Mouse (Mus musculus) brain, embryonic 14.5 days (tissue): ENCODE measurements around the gene Glce. TPM values are rescaled to one million over a fixed set of nuclear protein-coding genes. Genes with fewer than 3 reads are reported as not detected.

Source experiments
- DNase-seq: peaks from one replicate; pipeline ENCODE4 v3.0.0-alpha.2; 2011; ENCODE audit warnings: low read depth
- CTCF ChIP-seq: fragments of 200-500 bp; IDR thresholded peaks from 2 replicates; pipeline ENCODE4 v1.5.1; 2012; ENCODE audit warnings: inconsistent platforms, mild to moderate bottlenecking, moderate library complexity, borderline replicate concordance; ENCODE audit not compliant: insufficient read depth, insufficient read length; ENCODE audit errors: extremely low read depth
- POLR2A ChIP-seq: fragments of 200-500 bp; IDR thresholded peaks from 2 replicates; pipeline ENCODE4 v1.6.1; 2012; ENCODE audit warnings: mild to moderate bottlenecking, inconsistent platforms, borderline replicate concordance; ENCODE audit not compliant: poor library complexity, insufficient read depth, insufficient read length, severe bottlenecking; ENCODE audit errors: extremely low read depth
- polyA plus RNA-seq: library from polyadenylated mRNA; depleted of rRNA; stranded (reverse); fragments of >200 nt; gene quantifications from 2 replicates; pipeline ENCODE4 v1.2.3, GENCODE M21; 2012

The Glce gene
- polyA plus RNA-seq, 1 experiment: 13.2 TPM

- no peak for TF ChIP-seq POLR2A
- TF ChIP-seq CTCF: no peak
- no peak for DNase-seq
These were observed 22.7 kb upstream of the Glce start for GRCm38 (mm10) chr9:62145198-62145597.

GRCm38 (mm10) chr9:62143428-62143827 is 21.0 kb upstream of the Glce start:
- DNase-seq: no peak

GRCm38 (mm10) chr9:62139027-62139426 is 16.6 kb upstream of the Glce start:
- DNase-seq: peak; percentile 46
- TF ChIP-seq CTCF (no peak), POLR2A (no peak)

More at GRCm38 (mm10) chr9:62143428-62143827, 21.0 kb upstream of the Glce start:
- TF ChIP-seq CTCF: no peak
- no peak for TF ChIP-seq POLR2A

GRCm38 (mm10) chr9:62137259-62137658 is 14.8 kb upstream of the Glce start:
- TF ChIP-seq CTCF (no peak), POLR2A (no peak)

GRCm38 (mm10) chr9:62132005-62132782 is 9.7 kb upstream of the Glce start:
- no peak for DNase-seq

More at GRCm38 (mm10) chr9:62137259-62137658, 14.8 kb upstream of the Glce start:
- peak; percentile 92 for DNase-seq

GRCm38 (mm10) chr9:62130746-62131145 is 8.3 kb upstream of the Glce start:
- no peak for DNase-seq
- no peak for TF ChIP-seq CTCF
- no peak for TF ChIP-seq POLR2A

More at GRCm38 (mm10) chr9:62132005-62132782, 9.7 kb upstream of the Glce start:
- TF ChIP-seq POLR2A (no peak), CTCF (no peak)

- no peak for DNase-seq
- TF ChIP-seq CTCF (no peak), POLR2A (no peak)
These were observed 5.6 kb upstream of the Glce start for GRCm38 (mm10) chr9:62128056-62128455.

GRCm38 (mm10) chr9:62125986-62126575 is 3.6 kb upstream of the Glce start:
- DNase-seq: peak; percentile 40

GRCm38 (mm10) chr9:62124266-62124665 is 1.8 kb upstream of the Glce start:
- DNase-seq: peak; percentile 13
- no peak for TF ChIP-seq POLR2A
- no peak for TF ChIP-seq CTCF

More at GRCm38 (mm10) chr9:62125986-62126575, 3.6 kb upstream of the Glce start:
- TF ChIP-seq POLR2A (no peak), CTCF (no peak)

GRCm38 (mm10) chr9:62123496-62123895 is 1.0 kb upstream of the Glce start:
- no peak for DNase-seq
- no peak for TF ChIP-seq POLR2A
- TF ChIP-seq CTCF: no peak

GRCm38 (mm10) chr9:62121551-62122447 is 656 bp downstream of the Glce start:
- TF ChIP-seq CTCF: peak; percentile 26; the same call in 1 of the 2 replicates
- TF ChIP-seq POLR2A: no peak
- DNase-seq: peak; percentile 48
